Mouse (Mus musculus) forebrain, embryonic 12.5 days (tissue): ENCODE results near the gene Raly. TPM values are rescaled to one million over a fixed set of nuclear protein-coding genes. Genes with fewer than 3 reads are reported as not detected.

Experiments
- ATAC-seq: fragments of 200-750 bp; cut with Nextera tagmentation; 2 replicates; pipeline ENCODE4 v1.8.0; 2017; ENCODE audit warnings: moderate TSS enrichment; ENCODE audit not compliant: low FRiP score
- H3K27ac ChIP-seq: fragments of 300-500 bp; sonication (generic); 2 replicates; pipeline ENCODE4 v1.5.1; 2016; ENCODE audit warnings: mild to moderate bottlenecking
- H3K27me3 ChIP-seq: fragments of 300-500 bp; sonication (generic); 2 replicates; pipeline ENCODE4 v1.6.1; 2016; ENCODE audit warnings: mild to moderate bottlenecking
- H3K36me3 ChIP-seq: fragments of 300-500 bp; sonication (generic); replicated peaks from 2 replicates; pipeline ENCODE4 v1.6.1; 2016; ENCODE audit warnings: mild to moderate bottlenecking
- H3K4me1 ChIP-seq: fragments of 300-500 bp; sonication (generic); 2 replicates; pipeline ENCODE4 v1.6.1; 2016
- H3K4me2 ChIP-seq: fragments of 300-500 bp; sonication (generic); 2 replicates; pipeline ENCODE4 v1.6.1; 2016; ENCODE audit warnings: mild to moderate bottlenecking, moderate library complexity
- H3K4me3 ChIP-seq: fragments of 300-500 bp; sonication (generic); replicated peaks from 2 replicates; pipeline ENCODE4 v1.5.1; 2016; ENCODE audit warnings: mild to moderate bottlenecking
- H3K9ac ChIP-seq: fragments of 300-500 bp; sonication (generic); 2 replicates; pipeline ENCODE4 v1.6.1; 2016; ENCODE audit warnings: mild to moderate bottlenecking
- H3K9me3 ChIP-seq: fragments of 300-500 bp; sonication (generic); 2 replicates; pipeline ENCODE4 v1.6.1; 2016
- WGBS: fragments of 180-500 bp; shearing (Covaris S2); methylation state at CpG from one replicate; pipeline ENCODE4 v1.1.7; 2016; 5-methylcytosine and 5-hydroxymethylcytosine counted together
- polyA plus RNA-seq: library from polyadenylated mRNA; unstranded; fragments of >200 nt; fragmentation: Nextera tagmentation; extraction: Ambion mirVana; gene quantifications from 2 replicates; pipeline ENCODE4 v1.2.1, GENCODE M21; 2016

Gene Raly
- polyA plus RNA-seq, 1 experiment from 2014 or later: 45.9 TPM

DNA sequence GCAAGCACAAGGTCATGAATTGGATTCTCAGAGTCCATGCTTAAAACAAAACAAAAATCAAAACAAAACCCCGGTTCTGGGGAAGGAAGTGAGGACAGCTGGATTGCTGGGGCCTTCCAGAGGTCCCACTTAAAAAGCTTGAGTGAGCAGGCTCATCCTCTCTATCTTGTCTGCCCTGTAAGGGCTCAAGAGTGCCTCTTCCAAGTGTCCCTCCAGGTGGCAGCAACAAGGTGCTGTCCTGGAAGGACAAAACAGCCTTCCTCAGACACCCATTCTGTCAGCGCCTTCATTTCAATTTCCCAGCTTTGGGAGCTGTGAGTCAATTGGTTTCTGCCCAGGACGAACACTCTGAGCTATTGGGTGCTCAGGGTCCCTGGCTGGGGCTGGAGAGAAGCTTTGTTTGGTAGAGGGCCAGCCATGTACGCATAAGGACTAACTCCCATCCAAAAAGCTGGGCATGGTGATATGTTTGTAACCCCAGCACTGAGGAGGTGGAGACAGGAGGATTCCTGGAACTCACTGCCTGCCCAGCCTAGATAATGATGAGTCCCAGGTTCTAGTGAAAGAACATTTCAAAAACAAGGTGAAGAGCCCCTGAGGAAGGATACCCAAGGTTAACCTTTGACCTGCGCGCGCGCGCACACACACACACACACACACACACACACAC is 25.9 kb upstream of the Raly start:
- no peak overlapping the region for H3K4me2 ChIP-seq
- H3K9me3 ChIP-seq: peaks cover 4% of the 10 kb centered on the region; the same call in 1 of the 2 replicates
- 85% methylated on average over 9 of the region's 9 CpGs for WGBS
- H3K27ac ChIP-seq: no peak overlapping the region
- no peaks in the 10 kb centered on the region for H3K4me1 ChIP-seq
- ATAC-seq: no peak
- no peak overlapping the region for H3K4me3 ChIP-seq
- 0 out of 2 replicates have a peak, but pooled peaks cover 3% of the 10 kb centered on the region for H3K27me3 ChIP-seq
- H3K36me3 ChIP-seq: no peaks in the 10 kb centered on the region
- H3K9ac ChIP-seq: no peak overlapping the region

- H3K36me3 ChIP-seq: no peaks in the 10 kb centered on the region
- peaks cover 4% of the 10 kb centered on the region; the same call in 1 of the 2 replicates for H3K9me3 ChIP-seq
- H3K27me3 ChIP-seq: no peaks in the 10 kb centered on the region
- H3K4me3 ChIP-seq: no peak overlapping the region
- no peaks in the 10 kb centered on the region for H3K4me1 ChIP-seq
- no peak overlapping the region for H3K4me2 ChIP-seq
- 86% methylated on average over 8 of the region's 8 CpGs for WGBS
- no peak overlapping the region for H3K27ac ChIP-seq
- no peak overlapping the region for H3K9ac ChIP-seq
- no peak for ATAC-seq
Measured at GRCm38 (mm10) chr2:154765554-154766008, 25.3 kb upstream of the Raly start.

GRCm38 (mm10) chr2:154767051-154767450 is 23.8 kb upstream of the Raly start:
- Histone ChIP-seq H3K4me3 (no peak overlapping the region), H3K4me1 (no peaks in the 10 kb centered on the region), H3K27ac (no peak overlapping the region), H3K9ac (no peak overlapping the region), H3K36me3 (no peaks in the 10 kb centered on the region), H3K27me3 (no peaks in the 10 kb centered on the region), H3K4me2 (no peak overlapping the region), H3K9me3 (no peaks in the 10 kb centered on the region)
- ATAC-seq: no peak
- WGBS: 91% methylated on average over 6 of the region's 6 CpGs

DNA sequence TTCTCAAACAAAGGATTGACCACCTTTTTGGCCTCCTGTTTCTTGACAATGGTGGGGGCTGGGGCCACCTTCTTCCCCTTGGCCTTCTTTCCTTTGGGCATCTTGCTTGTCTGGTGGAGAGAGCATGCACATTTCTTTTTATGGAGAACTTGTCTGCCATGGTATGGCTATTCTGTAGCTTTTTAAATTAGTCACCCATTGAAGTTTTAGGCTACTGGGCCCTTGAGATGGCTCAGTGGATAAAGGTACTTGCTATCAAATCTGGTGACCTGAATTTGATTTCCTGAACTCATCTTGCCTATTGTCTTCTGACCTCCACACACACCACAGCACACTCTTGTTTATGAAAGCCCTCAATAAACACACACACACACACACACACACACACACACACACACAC is 21.0 kb upstream of the Raly start, which contains the start of gene Gm14214:
Gene Gm14214, minus strand, starts transcription at position 101 of the 400 bp plus-strand sequence.
- Histone ChIP-seq H3K27ac (no peak within 1 kb of the TSS), H3K9ac (no peak within 1 kb of the TSS), H3K4me1 (no peaks in the 10 kb centered on the region), H3K36me3 (no peaks in the 10 kb centered on the region), H3K4me3 (no peak within 1 kb of the TSS), H3K27me3 (no peaks in the 10 kb centered on the region), H3K9me3 (peaks cover 7% of the 10 kb centered on the region; the same call in 1 of the 2 replicates), H3K4me2 (no peak within 1 kb of the TSS)
- ATAC-seq: no peak

DNA sequence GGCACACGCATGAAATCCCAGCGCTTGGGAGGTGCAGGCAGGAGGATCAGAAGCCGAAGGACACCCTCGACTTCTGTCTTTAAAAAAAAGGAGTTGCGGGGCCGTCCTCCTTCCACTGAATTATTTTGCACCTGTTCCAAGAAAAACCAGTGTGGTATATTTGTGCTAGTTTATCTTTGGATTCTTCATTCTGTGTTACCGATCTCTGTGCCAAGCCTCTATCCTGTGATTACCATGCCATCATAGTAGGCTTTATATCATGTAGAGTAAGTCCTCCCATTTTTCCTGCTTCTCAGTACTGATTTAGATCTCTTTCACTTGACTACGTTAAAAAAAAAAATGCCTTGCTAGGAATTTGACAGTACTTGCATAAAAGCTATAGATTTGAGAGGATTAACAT is 19.3 kb upstream of the Raly start:
- no peaks in the 10 kb centered on the region for H3K4me1 ChIP-seq
- H3K4me3 ChIP-seq: no peak overlapping the region
- H3K4me2 ChIP-seq: no peak overlapping the region
- H3K9ac ChIP-seq: no peak overlapping the region
- ATAC-seq: no peak
- no peak overlapping the region for H3K27ac ChIP-seq
- peaks cover 7% of the 10 kb centered on the region; the same call in 1 of the 2 replicates for H3K9me3 ChIP-seq
- H3K27me3 ChIP-seq: no peaks in the 10 kb centered on the region
- WGBS: 86% methylated on average over 8 of the region's 8 CpGs
- H3K36me3 ChIP-seq: no peaks in the 10 kb centered on the region

- H3K36me3 ChIP-seq: no peaks in the 10 kb centered on the region
- H3K4me2 ChIP-seq: no peak overlapping the region
- ATAC-seq: no peak
- 90% methylated on average over 1 of the region's 1 CpGs for WGBS
- H3K4me1 ChIP-seq: no peaks in the 10 kb centered on the region
- H3K9ac ChIP-seq: no peak overlapping the region
- no peak overlapping the region for H3K4me3 ChIP-seq
- no peaks in the 10 kb centered on the region for H3K27me3 ChIP-seq
- peaks cover 7% of the 10 kb centered on the region; the same call in 1 of the 2 replicates for H3K9me3 ChIP-seq
- no peak overlapping the region for H3K27ac ChIP-seq
Measured at GRCm38 (mm10) chr2:154774032-154774431, 16.9 kb upstream of the Raly start.

DNA sequence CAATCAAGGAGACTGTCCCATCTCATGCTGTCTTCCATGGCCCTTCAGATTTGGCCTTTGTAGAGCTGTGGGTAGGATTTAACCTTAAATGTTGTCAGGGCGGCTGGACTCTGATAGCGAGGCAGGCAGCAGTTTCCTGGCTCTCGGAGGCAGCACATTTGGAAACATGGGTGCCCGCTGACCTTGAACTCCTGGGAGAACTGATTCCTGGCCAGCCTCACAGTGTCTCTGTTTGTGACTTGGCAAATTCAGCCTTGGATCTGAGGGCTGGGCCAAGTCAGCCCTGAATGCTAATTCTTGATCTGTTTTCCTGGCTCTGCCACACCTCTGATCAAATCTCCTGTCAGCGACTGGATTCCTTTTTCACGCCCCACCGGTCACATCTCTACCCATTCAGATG is 14.4 kb upstream of the Raly start:
- H3K9me3 ChIP-seq: peaks cover 7% of the 10 kb centered on the region; the same call in 1 of the 2 replicates
- H3K4me3 ChIP-seq: no peak overlapping the region
- no peak overlapping the region for H3K27ac ChIP-seq
- H3K4me2 ChIP-seq: no peak overlapping the region
- 73% methylated on average over 7 of the region's 7 CpGs for WGBS
- H3K27me3 ChIP-seq: no peaks in the 10 kb centered on the region
- H3K36me3 ChIP-seq: no peaks in the 10 kb centered on the region
- no peaks in the 10 kb centered on the region for H3K4me1 ChIP-seq
- no peak for ATAC-seq
- H3K9ac ChIP-seq: no peak overlapping the region

DNA sequence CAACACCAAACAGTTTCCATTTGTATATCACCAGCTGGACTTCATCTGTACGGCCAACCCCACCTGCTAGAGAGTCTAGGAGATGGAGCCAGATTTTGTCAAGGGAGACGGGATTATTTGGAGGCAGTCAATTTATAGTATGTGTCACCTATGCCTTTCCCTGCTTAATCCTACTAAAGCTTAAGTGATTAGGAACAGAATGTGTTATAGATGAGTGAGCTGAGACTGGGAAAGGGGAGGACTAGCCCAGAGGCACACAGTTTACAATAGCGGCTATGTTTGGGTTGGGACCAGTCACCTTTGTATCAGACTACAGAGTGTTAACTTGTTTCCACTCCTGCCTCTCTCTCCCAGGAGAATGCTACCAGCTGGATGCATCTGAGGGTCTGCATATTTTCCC is 11.2 kb upstream of the Raly start:
- Histone ChIP-seq H3K27me3 (no peaks in the 10 kb centered on the region), H3K9ac (no peak overlapping the region), H3K4me2 (no peak overlapping the region), H3K9me3 (no peaks in the 10 kb centered on the region), H3K4me3 (no peak overlapping the region), H3K27ac (no peak overlapping the region), H3K4me1 (peaks cover 12% of the 10 kb centered on the region), H3K36me3 (no peaks in the 10 kb centered on the region)
- WGBS: 55% methylated on average over 3 of the region's 3 CpGs
- no peak for ATAC-seq

- ATAC-seq: no peak
- Histone ChIP-seq H3K9me3 (no peaks in the 10 kb centered on the region), H3K4me3 (no peak overlapping the region), H3K4me1 (peaks cover 17% of the 10 kb centered on the region), H3K36me3 (no peaks in the 10 kb centered on the region), H3K27ac (no peak overlapping the region), H3K27me3 (no peaks in the 10 kb centered on the region), H3K9ac (no peak overlapping the region), H3K4me2 (no peak overlapping the region)
- WGBS: 76% methylated on average over 4 of the region's 4 CpGs
Measured at GRCm38 (mm10) chr2:154782361-154782760, 8.5 kb upstream of the Raly start.

GRCm38 (mm10) chr2:154782856-154783650 is 7.8 kb upstream of the Raly start:
- Histone ChIP-seq H3K4me1 (peaks cover 17% of the 10 kb centered on the region), H3K27me3 (no peaks in the 10 kb centered on the region), H3K9me3 (no peaks in the 10 kb centered on the region), H3K9ac (no peak overlapping the region), H3K4me2 (no peak overlapping the region), H3K36me3 (no peaks in the 10 kb centered on the region), H3K27ac (no peak overlapping the region), H3K4me3 (no peak overlapping the region)
- no peak for ATAC-seq
- 56% methylated on average over 17 of the region's 17 CpGs for WGBS

DNA sequence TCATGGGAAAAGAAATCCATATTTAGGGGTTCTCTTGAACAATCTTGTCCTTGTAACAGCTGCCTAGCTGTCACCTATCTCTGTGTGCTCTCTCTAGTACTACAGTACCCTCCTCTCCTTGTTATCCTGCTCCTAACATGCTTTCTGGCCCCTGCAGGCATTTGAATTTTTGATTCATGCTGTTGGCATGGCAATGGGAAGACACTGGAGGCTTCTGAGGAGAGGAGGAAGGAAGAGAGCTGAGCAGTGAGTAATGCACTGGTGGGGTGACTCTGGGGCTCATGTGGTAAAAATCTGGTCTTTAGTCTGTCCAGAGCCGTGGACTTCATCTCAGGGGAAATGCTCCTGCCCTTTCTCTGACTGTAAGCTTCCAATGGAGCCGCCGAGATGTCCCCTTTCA is 5.6 kb upstream of the Raly start:
- Histone ChIP-seq H3K9me3 (no peaks in the 10 kb centered on the region), H3K9ac (no peak overlapping the region), H3K36me3 (no peaks in the 10 kb centered on the region), H3K4me1 (peaks cover 26% of the 10 kb centered on the region), H3K4me3 (no peak overlapping the region), H3K27ac (no peak overlapping the region), H3K4me2 (no peak overlapping the region), H3K27me3 (no peaks in the 10 kb centered on the region)
- 86% methylated on average over 3 of the region's 3 CpGs for WGBS
- no peak for ATAC-seq

DNA sequence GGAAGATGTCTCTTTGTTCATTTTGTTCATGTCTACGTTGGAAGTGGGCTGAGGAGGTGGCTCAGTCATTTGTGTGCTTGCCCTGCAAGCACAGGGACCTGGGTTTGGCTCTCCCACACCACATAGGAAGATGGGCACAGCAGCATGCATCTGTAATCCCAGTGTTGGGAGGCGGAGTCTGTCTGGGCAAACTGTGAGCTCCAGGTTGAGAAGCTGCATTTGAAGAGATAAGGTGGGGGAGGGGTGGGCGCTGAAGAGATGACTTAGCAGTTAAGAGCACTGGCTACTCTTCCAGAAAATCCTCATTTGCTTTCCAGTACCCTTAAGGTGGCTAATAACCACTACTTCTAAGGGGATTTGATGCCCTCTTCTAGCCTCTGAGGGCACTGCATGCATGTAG is 4.7 kb upstream of the Raly start:
- Histone ChIP-seq H3K4me3 (no peak overlapping the region), H3K4me2 (no peak overlapping the region), H3K36me3 (no peaks in the 10 kb centered on the region), H3K9me3 (no peaks in the 10 kb centered on the region), H3K4me1 (peaks cover 26% of the 10 kb centered on the region), H3K9ac (no peak overlapping the region), H3K27ac (no peak overlapping the region), H3K27me3 (no peaks in the 10 kb centered on the region)
- ATAC-seq: no peak
- 54% methylated on average over 3 of the region's 3 CpGs for WGBS
